In the genomic region with DNA sequence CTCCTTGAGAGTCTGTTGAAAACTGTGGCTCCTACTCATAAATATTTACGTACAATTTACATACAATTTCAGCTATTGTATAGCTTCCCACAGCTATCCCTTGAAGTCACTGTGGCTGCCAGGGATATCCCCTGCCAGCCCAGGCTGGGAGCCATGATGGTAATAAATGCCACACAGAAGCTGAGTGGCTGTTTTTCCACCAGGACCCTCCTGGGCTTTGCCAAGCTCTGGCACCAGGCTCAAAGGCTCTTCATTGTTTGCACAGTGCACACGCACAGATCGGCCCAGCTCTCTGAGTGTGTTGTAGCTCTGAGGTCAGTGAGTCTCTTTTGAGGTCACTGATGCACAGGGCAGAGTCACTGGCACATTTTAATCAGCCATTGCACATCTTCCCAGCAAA, we compare ENCODE assay signal across 20 mouse cellular contexts. TPM values are rescaled to one million over a fixed set of nuclear protein-coding genes. Genes with fewer than 3 reads are reported as not detected.
DNase-seq lines count a peak whose midpoint lies in the region; ATAC-seq and TF ChIP-seq lines count a peak whose summit lies in the region.
"Had no signal": no experiment of that assay in that cellular context is flagged by ENCODE, and none has a peak within 500 bp of the region (broad histone marks: within the 10 kb centered on the region; RNA-seq: fewer than 3 reads in every experiment).

No protein-coding gene starts in this region.

- no peak for TF ChIP-seq CTCF in forebrain, postnatal 0 days (IDR thresholded peaks at IDR 0.05; ENCODE audit: low read depth)

- no peak overlapping the region for H3K27ac ChIP-seq in forebrain, postnatal 0 days (ENCODE audit: low read depth, low read length)
- no peak overlapping the region for H3K27ac ChIP-seq in forebrain, embryonic 16.5 days (ENCODE audit: low read length)
- no peak overlapping the region for H3K27ac ChIP-seq in neural tube, embryonic 15.5 days (replicated peaks)
- H3K27ac ChIP-seq: left cerebral cortex, adult 2 months; limb, embryonic 13.5 days; midbrain, embryonic 12.5 days; neural tube, embryonic 12.5 days had no signal

- no peak overlapping the region for H3K4me3 ChIP-seq in forebrain, postnatal 0 days (ENCODE audit: low read depth, low read length)
- H3K4me3 ChIP-seq in forebrain, embryonic 16.5 days (replicated peaks; ENCODE audit: low read length) = no peak overlapping the region
- H3K4me3 ChIP-seq in neural tube, embryonic 15.5 days (replicated peaks) = no peak overlapping the region
- H3K4me3 ChIP-seq: heart, embryonic 12.5 days; left cerebral cortex, adult 2 months; limb, embryonic 13.5 days; midbrain, embryonic 12.5 days; neural tube, embryonic 12.5 days had no signal

- ATAC-seq in forebrain, postnatal 0 days = peak; percentile 36; the same call in 1 of the 2 replicates
- ATAC-seq in forebrain, embryonic 16.5 days = no peak
- ATAC-seq in neural tube, embryonic 15.5 days (ENCODE audit: low FRiP score) = peak; percentile 35; the same call in 1 of the 2 replicates

- no peaks in the 10 kb centered on the region for H3K36me3 ChIP-seq in forebrain, postnatal 0 days (ENCODE audit: insufficient read depth)
- no peaks in the 10 kb centered on the region for H3K36me3 ChIP-seq in forebrain, embryonic 16.5 days (ENCODE audit: control insufficient read depth, insufficient read depth)
- no peaks in the 10 kb centered on the region for H3K36me3 ChIP-seq in neural tube, embryonic 15.5 days
- H3K36me3 ChIP-seq: heart, embryonic 12.5 days; limb, embryonic 13.5 days; midbrain, embryonic 12.5 days; neural tube, embryonic 12.5 days had no signal

- WGBS in forebrain, postnatal 0 days = 43% methylated on average over 3 of the region's 3 CpGs
- 52% methylated on average over 3 of the region's 3 CpGs for WGBS in forebrain, embryonic 16.5 days
- WGBS in neural tube, embryonic 15.5 days = 45% methylated on average over 3 of the region's 3 CpGs

- H3K4me1 ChIP-seq in forebrain, postnatal 0 days (ENCODE audit: insufficient read depth) = no peaks in the 10 kb centered on the region
- 0 out of 2 replicates have a peak, but pooled peaks cover 3% of the 10 kb centered on the region for H3K4me1 ChIP-seq in forebrain, embryonic 16.5 days (replicated peaks; ENCODE audit: control insufficient read depth, insufficient read depth, low read length)
- no peaks in the 10 kb centered on the region for H3K4me1 ChIP-seq in neural tube, embryonic 15.5 days
- H3K4me1 ChIP-seq: limb, embryonic 13.5 days; neural tube, embryonic 12.5 days had no signal

- DNase-seq in forebrain, postnatal 0 days = peak; percentile 40
- peak; percentile 72 for DNase-seq in layer of hippocampus, adult 9-11 months
- no peak for DNase-seq in layer of hippocampus, adult 8-10 months (ENCODE audit: low spot score in 2 of 2)
- DNase-seq in neural tube, embryonic 10.5 days (ENCODE audit: extremely low spot score, low spot score) = no peak
- no peak for DNase-seq in spleen, postnatal 36 days (ENCODE audit: low spot score in 2 of 2)
- no peak for DNase-seq in adrenal gland, adult 2 months
- DNase-seq: cerebellum, adult 11 months; cerebellum, postnatal 25 days; gastrocnemius, postnatal 36 days; heart, postnatal 4 days; kidney, adult 8-10 months; kidney, postnatal 36 days; lung, postnatal 10 days had no signal

- H3K4me2 ChIP-seq in forebrain, postnatal 0 days (ENCODE audit: low read depth) = no peak overlapping the region
- no peak overlapping the region for H3K4me2 ChIP-seq in forebrain, embryonic 16.5 days (ENCODE audit: low read length)
- no peak overlapping the region for H3K4me2 ChIP-seq in neural tube, embryonic 15.5 days
- H3K4me2 ChIP-seq: heart, embryonic 12.5 days; limb, embryonic 13.5 days; midbrain, embryonic 12.5 days; neural tube, embryonic 12.5 days had no signal

- H3K9me3 ChIP-seq in forebrain, postnatal 0 days (ENCODE audit: low read length) = no peaks in the 10 kb centered on the region
- H3K9me3 ChIP-seq in forebrain, embryonic 16.5 days (ENCODE audit: control insufficient read depth, low read length) = no peaks in the 10 kb centered on the region
- no peaks in the 10 kb centered on the region for H3K9me3 ChIP-seq in neural tube, embryonic 15.5 days (replicated peaks)
- H3K9me3 ChIP-seq: heart, embryonic 12.5 days; limb, embryonic 13.5 days; midbrain, embryonic 12.5 days; neural tube, embryonic 12.5 days had no signal

- H3K27me3 ChIP-seq in forebrain, postnatal 0 days (ENCODE audit: insufficient read depth, low read length) = no peaks in the 10 kb centered on the region
- H3K27me3 ChIP-seq in forebrain, embryonic 16.5 days (replicated peaks; ENCODE audit: control insufficient read depth, insufficient read depth, low read length) = no peaks in the 10 kb centered on the region
- H3K27me3 ChIP-seq in neural tube, embryonic 15.5 days (replicated peaks) = no peaks in the 10 kb centered on the region
- H3K27me3 ChIP-seq: heart, embryonic 12.5 days; limb, embryonic 13.5 days; midbrain, embryonic 12.5 days; neural tube, embryonic 12.5 days had no signal

- H3K9ac ChIP-seq in forebrain, postnatal 0 days = no peak overlapping the region
- H3K9ac ChIP-seq in forebrain, embryonic 16.5 days (replicated peaks; ENCODE audit: low read depth, low read length) = no peak overlapping the region
- H3K9ac ChIP-seq in neural tube, embryonic 15.5 days (replicated peaks) = no peak overlapping the region
- H3K9ac ChIP-seq: heart, embryonic 12.5 days; limb, embryonic 13.5 days; midbrain, embryonic 12.5 days; neural tube, embryonic 12.5 days had no signal

RNA-seq across cellular contexts. Expression of gene Synj2, which starts 28.2 kb away (rescaled TPM):
- 6.7 and 6.8 TPM in 2 replicates for total RNA-seq in forebrain, postnatal 0 days (2014; rRNA removed)
- 1.8 and 3.6 TPM in 2 replicates for polyA plus RNA-seq in forebrain, postnatal 0 days (2015; fragmentation: Nextera tagmentation; extraction: Ambion mirVana)
- polyA plus RNA-seq in forebrain, embryonic 16.5 days (2015; fragmentation: Nextera tagmentation; extraction: Ambion mirVana) = 1.4 and 2.5 TPM in 2 replicates
- 10 to 100 TPM; 61.3 to 82.7 (median 71.8) TPM for total RNA-seq in layer of hippocampus, adult 8-10 months (2022)
- polyA plus RNA-seq in neural tube, embryonic 15.5 days (2015; fragmentation: Nextera tagmentation; extraction: Ambion mirVana) = 1.5 and 2.7 TPM in 2 replicates
- 10 to 100 TPM in 1 of 2 experiments, 1 to 10 TPM in 1; 9.7 to 18.3 TPM for total RNA-seq in adrenal gland, adult 2 months (2021)
- 3.6 and 4.6 TPM in 2 replicates for polyA plus RNA-seq in adrenal gland, adult 2 months (2012; rRNA removed)

Comparison
In these comparisons a context has a peak if more than half of its experiments do, and no peak if none do; other contexts are left out.
1. DNase-seq: peak in forebrain, postnatal 0 days (single experiment) and layer of hippocampus, adult 9-11 months (single experiment); none in layer of hippocampus, adult 8-10 months (0 of 2), neural tube, embryonic 10.5 days (single experiment), spleen, postnatal 36 days (0 of 2) and adrenal gland, adult 2 months (single experiment).